In genomic region chr5:121215380-121216125, GRCm38 (mm10) we compare ENCODE assay signal across 7 mouse cellular contexts. TPM values are rescaled to one million over a fixed set of nuclear protein-coding genes. Genes with fewer than 3 reads are reported as not detected.
DNase-seq lines count a peak whose midpoint lies in the region; ATAC-seq and TF ChIP-seq lines count a peak whose summit lies in the region.

No protein-coding gene starts in this region.

- no peaks in the 10 kb centered on the region for H3K4me1 ChIP-seq in bone marrow macrophage, adult 2 months (ENCODE audit: control insufficient read depth, insufficient read depth, low read length)
- H3K4me1 ChIP-seq in erythroblast, embryonic 14.5 days (ENCODE audit: control insufficient read depth): peaks cover 55% of the 10 kb centered on the region
- peaks cover 51% of the 10 kb centered on the region for H3K4me1 ChIP-seq in liver, embryonic 15.5 days (replicated peaks)

- peak; percentile 95 for TF ChIP-seq CTCF in bone marrow macrophage, adult 2 months (IDR thresholded peaks at IDR 0.05; ENCODE audit: low read depth, low read length)

- peak overlapping the region; percentile 47 for H3K9ac ChIP-seq in liver, embryonic 15.5 days

- H3K9me3 ChIP-seq in erythroblast, embryonic 14.5 days (ENCODE audit: control insufficient read depth, low read length): peaks cover 5% of the 10 kb centered on the region; the same call in 1 of the 2 replicates
- no peaks in the 10 kb centered on the region for H3K9me3 ChIP-seq in liver, embryonic 15.5 days (replicated peaks)

- H3K4me2 ChIP-seq in liver, embryonic 15.5 days: peak overlapping the region; percentile 57

- no peak overlapping the region for H3K4me3 ChIP-seq in bone marrow macrophage, adult 2 months (ENCODE audit: insufficient read depth, low read length)
- H3K4me3 ChIP-seq in erythroblast, embryonic 14.5 days (replicated peaks): peak overlapping the region; percentile 38
- peak overlapping the region; percentile 17 for H3K4me3 ChIP-seq in liver, embryonic 15.5 days (replicated peaks)

- no peak for TF ChIP-seq POLR2A in bone marrow macrophage, adult 2 months (IDR thresholded peaks at IDR 0.05; ENCODE audit: borderline replicate concordance, low read depth, low read length)

- H3K36me3 ChIP-seq in erythroblast, embryonic 14.5 days (ENCODE audit: control insufficient read depth): peaks cover 47% of the 10 kb centered on the region
- H3K36me3 ChIP-seq in liver, embryonic 15.5 days (replicated peaks): peaks cover 27% of the 10 kb centered on the region

- peak; percentile 72; the same call in 1 of the 2 replicates for ATAC-seq in liver, embryonic 15.5 days (ENCODE audit: insufficient read depth)

- WGBS in liver, embryonic 15.5 days (ENCODE audit: insufficient replicate concordance): 16% methylated on average over 13 of the region's 13 CpGs

- peak; percentile 20 to 42 for DNase-seq in urinary bladder, adult 18-20 months (ENCODE audit: low spot score in 2 of 2)
- DNase-seq in urinary bladder, postnatal 10 days (ENCODE audit: low spot score): no peak
- peak; percentile 79 for DNase-seq in kidney, postnatal 14 days
- peak; percentile 80 for DNase-seq in retina, postnatal 1 day

- no peak overlapping the region for H3K27ac ChIP-seq in bone marrow macrophage, adult 2 months (ENCODE audit: insufficient read depth, low read depth, low read length)
- peak overlapping the region; percentile 99 for H3K27ac ChIP-seq in liver, embryonic 15.5 days (replicated peaks)

- H3K27me3 ChIP-seq in erythroblast, embryonic 14.5 days (ENCODE audit: control insufficient read depth): no peaks in the 10 kb centered on the region
- no peaks in the 10 kb centered on the region for H3K27me3 ChIP-seq in liver, embryonic 15.5 days

RNA-seq across cellular contexts. Expression of gene Hectd4, which starts 4.5 kb away (rescaled TPM):
- polyA plus RNA-seq in bone marrow macrophage, adult 2 months (2012; ENCODE audit: insufficient read depth, insufficient read length, missing spikeins): 11.5 and 11.7 TPM in 2 replicates
- polyA plus RNA-seq in erythroblast, embryonic 14.5 days (2012): 10.6 and 12.1 TPM in 2 replicates
- polyA plus RNA-seq in liver, embryonic 15.5 days (2015; fragmentation: Nextera tagmentation; extraction: Ambion mirVana): 10.1 and 12.0 TPM in 2 replicates

RNA-seq across cellular contexts. Expression of gene Rpl6, which starts 11.3 kb away (rescaled TPM):
- 1,191 and 1,194 TPM in 2 replicates for polyA plus RNA-seq in bone marrow macrophage, adult 2 months (2012; ENCODE audit: insufficient read depth, insufficient read length, missing spikeins)
- polyA plus RNA-seq in erythroblast, embryonic 14.5 days (2012): 24.9 and 56.7 TPM in 2 replicates
- 294 and 338 TPM in 2 replicates for polyA plus RNA-seq in liver, embryonic 15.5 days (2015; fragmentation: Nextera tagmentation; extraction: Ambion mirVana)

RNA-seq across cellular contexts. Expression of gene Ptpn11, which starts 24.4 kb away (rescaled TPM):
- polyA plus RNA-seq in bone marrow macrophage, adult 2 months (2012; ENCODE audit: insufficient read depth, insufficient read length, missing spikeins): 22.8 and 28.3 TPM in 2 replicates
- polyA plus RNA-seq in erythroblast, embryonic 14.5 days (2012): 1.5 and 2.0 TPM in 2 replicates
- 9.1 and 9.2 TPM in 2 replicates for polyA plus RNA-seq in liver, embryonic 15.5 days (2015; fragmentation: Nextera tagmentation; extraction: Ambion mirVana)
